Mouse (Mus musculus): ENCODE measurements around the gene Pctp.

Gene Pctp

GRCm38 (mm10) chr11:89971296-89971695 is 31.4 kb downstream of the Pctp start:
- DNase-seq: no peak

DNA sequence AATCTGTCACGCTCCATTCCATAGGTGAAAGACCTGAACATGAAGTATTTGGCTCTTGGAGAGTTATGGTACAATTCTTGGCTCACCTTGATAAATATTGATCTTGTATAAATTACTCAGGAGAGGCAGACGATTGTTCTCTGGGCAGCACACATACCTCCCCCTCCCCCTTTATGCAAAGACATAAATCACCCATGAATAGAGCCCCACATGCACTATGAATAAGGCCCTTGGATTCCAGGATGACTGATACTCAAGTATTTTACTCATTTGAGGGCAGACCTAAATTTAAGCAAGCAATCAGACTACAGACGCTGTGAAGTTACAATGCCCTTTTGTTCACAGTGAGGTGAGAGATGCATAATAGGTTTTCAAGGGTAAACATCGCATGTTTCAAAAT is 32.0 kb downstream of the Pctp start:
- DNase-seq: no peak

- no peak for DNase-seq
Observed at GRCm38 (mm10) chr11:89969131-89969530, 33.6 kb downstream of the Pctp start.

GRCm38 (mm10) chr11:89950691-89951270 is 51.9 kb downstream of the Pctp start:
- no peak for DNase-seq

DNA sequence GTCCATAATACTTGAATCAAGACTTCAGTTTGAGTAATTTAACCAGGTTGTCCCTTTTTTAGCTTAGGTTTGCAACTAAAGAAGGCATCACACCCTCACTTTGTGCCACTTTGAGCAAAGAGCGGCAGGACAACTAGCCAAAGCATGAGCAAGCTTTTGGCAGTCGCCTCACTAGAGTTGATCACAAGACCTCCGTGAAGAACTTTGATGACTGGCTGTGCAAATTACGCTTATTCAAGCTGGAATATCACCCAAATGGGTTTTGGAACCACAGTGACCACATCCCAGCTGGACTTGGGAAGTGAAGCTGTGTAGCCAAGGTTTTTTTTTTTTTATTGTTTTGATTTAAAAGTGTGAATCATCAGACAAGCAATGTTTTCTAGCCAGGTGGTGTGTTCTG is 54.9 kb downstream of the Pctp start:
- no peak for DNase-seq

DNA sequence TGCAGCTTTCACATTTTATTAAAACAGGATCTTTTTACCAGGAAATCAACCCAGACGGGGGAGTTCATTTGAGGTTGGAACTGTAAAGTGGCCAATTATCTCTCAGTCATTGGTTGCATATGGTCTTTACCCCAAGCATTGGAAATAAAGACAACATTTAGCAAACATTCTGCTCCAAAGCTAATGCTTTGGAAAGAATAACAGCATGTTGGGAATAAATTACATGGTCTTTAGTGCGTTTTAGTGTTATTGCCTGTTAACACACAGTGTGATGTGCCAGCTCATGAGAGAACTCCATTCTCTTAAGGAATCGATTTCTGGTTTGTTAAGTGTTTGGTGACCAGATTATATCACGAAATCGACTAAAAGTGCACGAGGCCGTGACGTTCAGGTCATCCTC is 57.5 kb downstream of the Pctp start:
- DNase-seq: no peak

- no peak for DNase-seq
Observed at GRCm38 (mm10) chr11:89937241-89937640, 65.5 kb downstream of the Pctp start.
